In the genomic region with DNA sequence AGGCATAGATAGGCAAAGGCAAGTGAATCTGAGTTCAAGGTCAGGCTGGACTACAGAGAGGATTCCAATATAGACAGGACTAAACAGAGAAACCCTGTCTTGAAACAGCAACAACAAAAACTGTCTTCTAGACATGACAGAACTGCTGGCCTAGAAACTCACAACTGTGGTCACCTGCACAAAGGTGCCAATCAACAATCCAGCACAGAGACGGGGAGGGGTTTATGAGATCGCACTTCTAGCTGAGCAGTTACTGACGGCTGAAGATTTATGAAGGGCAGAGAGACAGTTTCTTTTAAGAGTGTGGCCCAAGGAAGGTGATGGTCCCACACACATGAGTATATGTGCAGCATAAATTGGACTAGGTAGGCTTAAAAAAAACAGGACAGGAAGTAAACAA, we compare ENCODE assay signal across 10 mouse cellular contexts. TPM values are rescaled to one million over a fixed set of nuclear protein-coding genes. Genes with fewer than 3 reads are reported as not detected.
A peak's percentile ranks its signal among the peaks of the same experiment; 100 is the strongest.
DNase-seq lines count a peak whose midpoint lies in the region; ATAC-seq lines count a peak whose summit lies in the region.
"Had no signal": no experiment of that assay in that cellular context is flagged by ENCODE, and none has a peak within 500 bp of the region (broad histone marks: within the 10 kb centered on the region; RNA-seq: fewer than 3 reads in every experiment).

No protein-coding gene starts in this region.

- ATAC-seq in heart, embryonic 15.5 days (replicated peaks; ENCODE audit: insufficient number of reproducible peaks, insufficient read depth, low FRiP score, low read depth): no peak
- ATAC-seq in forebrain, embryonic 13.5 days: no peak
- no peak for ATAC-seq in liver, embryonic 13.5 days (ENCODE audit: low read depth)
- no peak for ATAC-seq in frontal cortex, adult (ENCODE audit: low TSS enrichment)

- intact Hi-C loops in gastrocnemius, postnatal 14 days (cut with DNase I; ENCODE audit: low total_unique reads): no loop called here

- peak overlapping the region; percentile 95; the same call in 1 of the 2 replicates for H3K4me3 ChIP-seq in heart, embryonic 15.5 days
- H3K4me3 ChIP-seq in forebrain, embryonic 13.5 days: peak overlapping the region; percentile 87; the same call in 1 of the 2 replicates
- peak overlapping the region; percentile 84 for H3K4me3 ChIP-seq in liver, embryonic 13.5 days (replicated peaks)

- no peaks in the 10 kb centered on the region for H3K9me3 ChIP-seq in heart, embryonic 15.5 days (replicated peaks)
- H3K9me3 ChIP-seq in forebrain, embryonic 13.5 days (replicated peaks): no peaks in the 10 kb centered on the region
- no peaks in the 10 kb centered on the region for H3K9me3 ChIP-seq in liver, embryonic 13.5 days (replicated peaks)

- peak overlapping the region; percentile 69 for H3K4me2 ChIP-seq in heart, embryonic 15.5 days
- peak overlapping the region; percentile 75 for H3K4me2 ChIP-seq in forebrain, embryonic 13.5 days
- H3K4me2 ChIP-seq in liver, embryonic 13.5 days: peak overlapping the region; percentile 83

- H3K27me3 ChIP-seq in heart, embryonic 15.5 days: peaks cover 4% of the 10 kb centered on the region; the same call in 1 of the 2 replicates
- no peaks in the 10 kb centered on the region for H3K27me3 ChIP-seq in forebrain, embryonic 13.5 days
- H3K27me3 ChIP-seq in liver, embryonic 13.5 days: 0 out of 2 replicates have a peak, but pooled peaks cover 6% of the 10 kb centered on the region

- 0 out of 2 replicates have a peak overlapping the region, but pooled peaks have one; percentile 33 for H3K9ac ChIP-seq in heart, embryonic 15.5 days
- H3K9ac ChIP-seq in forebrain, embryonic 13.5 days: peak overlapping the region; percentile 17; the same call in 1 of the 2 replicates
- H3K9ac ChIP-seq in liver, embryonic 13.5 days: peak overlapping the region; percentile 42; the same call in 1 of the 2 replicates

- H3K36me3 ChIP-seq in heart, embryonic 15.5 days: peaks cover 8% of the 10 kb centered on the region
- peaks cover 4% of the 10 kb centered on the region for H3K36me3 ChIP-seq in forebrain, embryonic 13.5 days (ENCODE audit: poor library complexity, severe bottlenecking)
- H3K36me3 ChIP-seq in liver, embryonic 13.5 days: peaks cover 6% of the 10 kb centered on the region; the same call in 1 of the 2 replicates

- peaks cover 3% of the 10 kb centered on the region for H3K4me1 ChIP-seq in heart, embryonic 15.5 days (replicated peaks)
- peaks cover 9% of the 10 kb centered on the region for H3K4me1 ChIP-seq in forebrain, embryonic 13.5 days
- peaks cover 15% of the 10 kb centered on the region for H3K4me1 ChIP-seq in liver, embryonic 13.5 days (replicated peaks)

- DNase-seq in heart, adult 8-10 months (ENCODE audit: low spot score): no peak
- peak; percentile 16 for DNase-seq in CD4-positive helper T cell, adult 2 months (ENCODE audit: low read depth, low spot score)
- no peak for DNase-seq in liver, embryonic 13.5 days
- no peak for DNase-seq in spleen, adult 18-20 months
- DNase-seq in gastrocnemius, postnatal 14 days: no peak
- DNase-seq: cerebellum, postnatal 25 days; lung, adult 18-20 months had no signal

- H3K27ac ChIP-seq in heart, embryonic 15.5 days: no peak overlapping the region
- no peak overlapping the region for H3K27ac ChIP-seq in forebrain, embryonic 13.5 days
- H3K27ac ChIP-seq in liver, embryonic 13.5 days: no peak overlapping the region

- WGBS in heart, embryonic 15.5 days: 48% methylated on average over 3 of the region's 3 CpGs
- WGBS in forebrain, embryonic 13.5 days: 78% methylated on average over 3 of the region's 3 CpGs
- WGBS in liver, embryonic 13.5 days (ENCODE audit: insufficient replicate concordance): 59% methylated on average over 3 of the region's 3 CpGs

RNA-seq across cellular contexts. Expression of gene Lztfl1, which starts 1.2 kb away (rescaled TPM):
- polyA plus RNA-seq in heart, embryonic 15.5 days (2015; fragmentation: Nextera tagmentation; extraction: Ambion mirVana): 26.7 and 35.4 TPM in 2 replicates
- total RNA-seq in heart, adult 8-10 months (2022): 10 to 100 TPM; 38.8 to 45.6 (median 42.2) TPM
- 50.8 and 52.7 TPM in 2 replicates for polyA plus RNA-seq in forebrain, embryonic 13.5 days (2015; fragmentation: Nextera tagmentation; extraction: Ambion mirVana)
- polyA plus RNA-seq in liver, embryonic 13.5 days (2015; fragmentation: Nextera tagmentation; extraction: Ambion mirVana): 20.7 and 26.6 TPM in 2 replicates
- total RNA-seq in gastrocnemius, postnatal 14 days (2021): 10 to 100 TPM; 16.2 to 20.2 TPM

RNA-seq across cellular contexts. Expression of gene Slc6a20a, which starts 37.6 kb away (rescaled TPM):
- not detected in 2 replicates for polyA plus RNA-seq in heart, embryonic 15.5 days (2015; fragmentation: Nextera tagmentation; extraction: Ambion mirVana)
- total RNA-seq in heart, adult 8-10 months (2022): not detected
- 0.77 and 1.0 TPM in 2 replicates for polyA plus RNA-seq in forebrain, embryonic 13.5 days (2015; fragmentation: Nextera tagmentation; extraction: Ambion mirVana)
- 0.98 and 1.2 TPM in 2 replicates for polyA plus RNA-seq in liver, embryonic 13.5 days (2015; fragmentation: Nextera tagmentation; extraction: Ambion mirVana)
- not detected for total RNA-seq in gastrocnemius, postnatal 14 days (2021)

RNA-seq across cellular contexts. Expression of gene Ccr9, which starts 38.1 kb away (rescaled TPM):
- polyA plus RNA-seq in heart, embryonic 15.5 days (2015; fragmentation: Nextera tagmentation; extraction: Ambion mirVana): 0.29 and 1.1 TPM in 2 replicates
- under 1 TPM in 1 of 4 experiments, not detected in 3; 0.23 TPM for total RNA-seq in heart, adult 8-10 months (2022)
- 0.09 and 0.17 TPM in 2 replicates for polyA plus RNA-seq in forebrain, embryonic 13.5 days (2015; fragmentation: Nextera tagmentation; extraction: Ambion mirVana)
- polyA plus RNA-seq in liver, embryonic 13.5 days (2015; fragmentation: Nextera tagmentation; extraction: Ambion mirVana): 0.39 and 0.46 TPM in 2 replicates
- under 1 TPM in 1 of 2 experiments, not detected in 1; 0.11 TPM for total RNA-seq in gastrocnemius, postnatal 14 days (2021)
